Mouse (Mus musculus) liver, embryonic 12.5 days (tissue): Measurements from ENCODE around the gene Bod1l. TPM values are rescaled to one million over a fixed set of nuclear protein-coding genes. Genes with fewer than 3 reads are reported as not detected.

Experiments
- ATAC-seq: fragments of 200-750 bp; cut with Nextera tagmentation; 2 replicates; pipeline ENCODE4 v1.8.0; 2017; ENCODE audit warnings: moderate number of reproducible peaks, mild to moderate bottlenecking, moderate library complexity
- H3K27ac ChIP-seq: fragments of 300-500 bp; sonication (generic); 2 replicates; pipeline ENCODE4 v1.5.1; 2016; ENCODE audit warnings: mild to moderate bottlenecking
- H3K27me3 ChIP-seq: fragments of 300-500 bp; sonication (generic); replicated peaks from 2 replicates; pipeline ENCODE4 v1.6.1; 2016; ENCODE audit warnings: mild to moderate bottlenecking, moderate library complexity
- H3K36me3 ChIP-seq: fragments of 300-500 bp; sonication (generic); 2 replicates; pipeline ENCODE4 v1.6.1; 2016; ENCODE audit warnings: mild to moderate bottlenecking, moderate library complexity
- H3K4me1 ChIP-seq: fragments of 300-500 bp; sonication (generic); 2 replicates; pipeline ENCODE4 v1.6.1; 2016
- H3K4me2 ChIP-seq: fragments of 300-500 bp; sonication (generic); 2 replicates; pipeline ENCODE4 v1.6.1; 2016; ENCODE audit warnings: mild to moderate bottlenecking, moderate library complexity
- H3K4me3 ChIP-seq: fragments of 300-500 bp; sonication (generic); 2 replicates; pipeline ENCODE4 v1.5.1; 2016; ENCODE audit warnings: mild to moderate bottlenecking, moderate library complexity
- H3K9ac ChIP-seq: fragments of 300-500 bp; sonication (generic); 2 replicates; pipeline ENCODE4 v1.6.1; 2016; ENCODE audit warnings: mild to moderate bottlenecking, moderate library complexity
- H3K9me3 ChIP-seq: fragments of 300-500 bp; sonication (generic); replicated peaks from 2 replicates; pipeline ENCODE4 v1.6.1; 2016; ENCODE audit warnings: mild to moderate bottlenecking, moderate library complexity
- WGBS: fragments of 180-500 bp; shearing (Covaris S2); methylation state at CpG from one replicate; pipeline ENCODE4 v1.1.7; 2016; ENCODE audit not compliant: insufficient replicate concordance; 5-methylcytosine and 5-hydroxymethylcytosine counted together
- microRNA-seq: library from miRNA; unstranded; fragments of <30 nt; microRNA quantifications from one replicate; pipeline ENCODE4, GENCODE M21; 2017
- polyA plus RNA-seq: library from polyadenylated mRNA; unstranded; fragments of >200 nt; fragmentation: Nextera tagmentation; extraction: Ambion mirVana; gene quantifications from 2 replicates; pipeline ENCODE4 v1.2.1, GENCODE M21; 2016

Gene Bod1l
- polyA plus RNA-seq, 1 experiment from 2014 or later, result 16.5 TPM

GRCm38 (mm10) chr5:41755373-41755960, 88.6 kb downstream of the Bod1l start:
- H3K4me2 ChIP-seq, result no peak overlapping the region
- no peak overlapping the region for H3K9ac ChIP-seq
- H3K27me3 ChIP-seq, result peaks cover 100% of the 10 kb centered on the region
- H3K4me1 ChIP-seq, result no peaks in the 10 kb centered on the region
- H3K4me3 ChIP-seq, result no peak overlapping the region
- H3K27ac ChIP-seq, result no peak overlapping the region
- H3K36me3 ChIP-seq, result no peaks in the 10 kb centered on the region
- 2% methylated on average over 23 of the region's 23 CpGs for WGBS
- ATAC-seq, result no peak
- no peaks in the 10 kb centered on the region for H3K9me3 ChIP-seq

- no peaks in the 10 kb centered on the region for H3K9me3 ChIP-seq
- 3% methylated on average over 16 of the region's 16 CpGs for WGBS
- H3K27me3 ChIP-seq, result peaks cover 99% of the 10 kb centered on the region
- no peak overlapping the region for H3K4me3 ChIP-seq
- no peaks in the 10 kb centered on the region for H3K4me1 ChIP-seq
- H3K27ac ChIP-seq, result no peak overlapping the region
- H3K4me2 ChIP-seq, result peak overlapping the region; percentile 22; the same call in 1 of the 2 replicates
- ATAC-seq, result no peak
- no peak overlapping the region for H3K9ac ChIP-seq
- H3K36me3 ChIP-seq, result no peaks in the 10 kb centered on the region
Observed at GRCm38 (mm10) chr5:41754836-41755235, 89.3 kb downstream of the Bod1l start.

GRCm38 (mm10) chr5:41754226-41754775, 89.8 kb downstream of the Bod1l start:
- H3K4me1 ChIP-seq, result no peaks in the 10 kb centered on the region
- H3K27ac ChIP-seq, result no peak overlapping the region
- no peak overlapping the region for H3K4me3 ChIP-seq
- ATAC-seq, result no peak
- WGBS, result 3% methylated on average over 17 of the region's 17 CpGs
- H3K9me3 ChIP-seq, result no peaks in the 10 kb centered on the region
- H3K4me2 ChIP-seq, result 0 out of 2 replicates have a peak overlapping the region, but pooled peaks have one; percentile 22
- H3K36me3 ChIP-seq, result no peaks in the 10 kb centered on the region
- peaks cover 99% of the 10 kb centered on the region for H3K27me3 ChIP-seq
- H3K9ac ChIP-seq, result no peak overlapping the region

GRCm38 (mm10) chr5:41752721-41753120, 91.4 kb downstream of the Bod1l start:
- Histone ChIP-seq H3K4me1 (no peaks in the 10 kb centered on the region), H3K4me3 (no peak overlapping the region), H3K27ac (no peak overlapping the region), H3K36me3 (no peaks in the 10 kb centered on the region), H3K9ac (no peak overlapping the region), H3K27me3 (peaks cover 98% of the 10 kb centered on the region), H3K4me2 (no peak overlapping the region), H3K9me3 (no peaks in the 10 kb centered on the region)
- no peak for ATAC-seq
- WGBS, result 44% methylated on average over 4 of the region's 4 CpGs

GRCm38 (mm10) chr5:41744898-41745780, 99.0 kb downstream of the Bod1l start:
- H3K27ac ChIP-seq, result no peak overlapping the region
- peaks cover 66% of the 10 kb centered on the region for H3K27me3 ChIP-seq
- no peak for ATAC-seq
- no peak overlapping the region for H3K4me3 ChIP-seq
- no peaks in the 10 kb centered on the region for H3K9me3 ChIP-seq
- H3K9ac ChIP-seq, result no peak overlapping the region
- WGBS, result 4% methylated on average over 11 of the region's 15 CpGs
- no peak overlapping the region for H3K4me2 ChIP-seq
- H3K4me1 ChIP-seq, result no peaks in the 10 kb centered on the region
- no peaks in the 10 kb centered on the region for H3K36me3 ChIP-seq

- H3K27ac ChIP-seq, result no peak overlapping the region
- no peak overlapping the region for H3K4me3 ChIP-seq
- H3K4me1 ChIP-seq, result no peaks in the 10 kb centered on the region
- ATAC-seq, result no peak
- no peak overlapping the region for H3K4me2 ChIP-seq
- WGBS, result 6% methylated on average over 7 of the region's 7 CpGs
- no peaks in the 10 kb centered on the region for H3K36me3 ChIP-seq
- no peaks in the 10 kb centered on the region for H3K9me3 ChIP-seq
- no peak overlapping the region for H3K9ac ChIP-seq
- H3K27me3 ChIP-seq, result peaks cover 57% of the 10 kb centered on the region
Observed at GRCm38 (mm10) chr5:41744234-41744633, 99.9 kb downstream of the Bod1l start.

GRCm38 (mm10) chr5:41738817-41739216, 105.3 kb downstream of the Bod1l start:
- H3K9me3 ChIP-seq, result no peaks in the 10 kb centered on the region
- WGBS, result 43% methylated on average over 6 of the region's 6 CpGs
- H3K36me3 ChIP-seq, result no peaks in the 10 kb centered on the region
- H3K27ac ChIP-seq, result no peak overlapping the region
- ATAC-seq, result no peak
- H3K4me3 ChIP-seq, result no peak overlapping the region
- no peak overlapping the region for H3K4me2 ChIP-seq
- peaks cover 10% of the 10 kb centered on the region for H3K27me3 ChIP-seq
- H3K9ac ChIP-seq, result no peak overlapping the region
- H3K4me1 ChIP-seq, result no peaks in the 10 kb centered on the region

Small RNAs within 50 kb of the gene (microRNA-seq; reads per million reads assigned to microRNA genes)
- gene Mir6414, result not detected

Other genes with a start within 250 kb of the Bod1l start
- 30.2 and 31.4 TPM in 2 replicates for gene Rab28, start 136.2 kb downstream of the Bod1l start, polyA plus RNA-seq
- 0.07 and 0.43 TPM in 2 replicates for gene Nkx3-2, start 79.8 kb downstream of the Bod1l start, polyA plus RNA-seq
- gene Gm16223, start 223.6 kb upstream of the Bod1l start, polyA plus RNA-seq, result not detected in 2 replicates